Mouse (Mus musculus) bone marrow macrophage, adult 2 months (primary cell): Measurements from ENCODE around the gene Slc35e2.

Source experiments
- CTCF ChIP-seq: IDR thresholded peaks from 2 replicates; pipeline ENCODE4 v1.5.1; 2012; ENCODE audit warnings: low read depth, mild to moderate bottlenecking, low read length, moderate library complexity
- POLR2A ChIP-seq: IDR thresholded peaks from 2 replicates; pipeline ENCODE4 v1.6.1; 2012; ENCODE audit warnings: mild to moderate bottlenecking, low read depth, low read length, borderline replicate concordance

GRCm38 (mm10) chr4:155563400-155564231 is 37.6 kb upstream of the Slc35e2 start:
- TF ChIP-seq POLR2A (no peak), CTCF (no peak)
